Comparison of ENCODE assay signal across 8 mouse cellular contexts in the genomic region with DNA sequence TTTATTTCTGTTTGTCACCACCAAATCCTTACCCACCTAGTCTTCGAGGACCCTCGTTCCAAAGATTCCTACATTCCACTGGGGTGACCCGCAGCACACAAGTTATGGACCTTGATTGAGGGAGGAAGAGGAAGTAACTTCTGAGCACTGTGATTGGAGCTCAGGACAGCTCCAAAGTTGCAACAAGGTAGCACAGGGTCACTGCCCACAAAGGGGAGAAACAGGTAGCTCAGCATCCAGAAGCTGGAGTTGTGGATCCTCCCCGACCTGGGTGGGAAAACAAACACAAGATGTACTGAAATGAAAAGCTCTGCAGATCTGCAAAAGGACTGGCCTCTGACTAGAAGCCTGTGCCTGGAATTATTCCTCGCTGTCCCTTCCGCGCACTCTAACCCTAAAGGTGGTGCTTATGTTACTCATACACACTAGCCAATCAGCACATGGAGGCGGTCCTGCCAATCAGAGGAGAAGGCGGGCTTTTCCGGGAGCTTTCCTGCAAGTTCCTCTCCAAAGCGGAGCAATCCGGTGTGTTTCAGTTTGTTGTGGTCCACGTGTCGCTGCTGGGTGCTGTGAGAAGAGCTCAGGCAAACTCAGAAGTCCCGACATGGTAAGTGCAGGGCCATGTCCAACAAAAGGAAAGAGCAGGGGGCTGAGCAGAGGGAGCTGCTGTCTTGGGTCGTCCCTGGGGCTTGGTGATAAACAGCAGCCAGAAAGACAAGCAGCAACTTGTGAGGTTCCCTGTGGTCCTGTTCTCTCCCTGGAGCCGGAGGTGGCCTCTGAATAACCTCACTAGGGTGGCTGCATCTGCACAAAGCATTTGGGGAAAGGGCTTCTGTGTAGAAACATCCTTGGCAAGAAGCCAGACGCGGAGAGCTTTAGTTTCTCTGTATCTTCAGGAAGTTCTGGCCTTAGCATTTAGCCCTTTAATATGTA. TPM values are rescaled to one million over a fixed set of nuclear protein-coding genes. Genes with fewer than 3 reads are reported as not detected.
DNase-seq lines count a peak whose midpoint lies in the region; ATAC-seq lines count a peak whose summit lies in the region.
"Not testable (repeated sequence)": the region's sequence is repeated elsewhere in the genome, so short reads cannot be mapped to it uniquely, and the experiment has no call there.

No protein-coding gene starts in this region.

- not testable (repeated sequence) for H3K27ac ChIP-seq in hindbrain, embryonic 11.5 days (ENCODE audit: low read depth, low read length)

- 20% methylated on average over 19 of the region's 19 CpGs for WGBS in hindbrain, embryonic 11.5 days

- not testable (repeated sequence) for H3K9me3 ChIP-seq in hindbrain, embryonic 11.5 days (ENCODE audit: control insufficient read depth, low read length)

- H3K4me2 ChIP-seq in hindbrain, embryonic 11.5 days (replicated peaks; ENCODE audit: low read depth, low read length), result peak overlapping the region; percentile 47

- peak overlapping the region; percentile 59 for H3K9ac ChIP-seq in hindbrain, embryonic 11.5 days (ENCODE audit: low read depth, low read length)

- peak overlapping the region; percentile 44 for H3K4me3 ChIP-seq in hindbrain, embryonic 11.5 days (ENCODE audit: low read depth, low read length)

- not testable (repeated sequence) for H3K27me3 ChIP-seq in hindbrain, embryonic 11.5 days (ENCODE audit: control insufficient read depth, insufficient read depth, low read length)

- peak; percentile 85 for DNase-seq in Muller cell, postnatal 12 days (ENCODE audit: inconsistent ontology term)
- peak; percentile 90 for DNase-seq in cerebellum, adult 9-11 months
- DNase-seq in frontal cortex, adult 2 months (ENCODE audit: extremely low spot score in 1 of 2, low spot score in 1 of 2), result peak; percentile 88 to 94
- DNase-seq in hindbrain, embryonic 11.5 days (ENCODE audit: low spot score), result peak; percentile 81
- peak; percentile 84 to 89 for DNase-seq in layer of hippocampus, postnatal 10 days (ENCODE audit: low spot score in 2 of 2)
- peak; percentile 95 for DNase-seq in lung, postnatal 10 days
- DNase-seq in ovary, postnatal 36 days (ENCODE audit: low spot score), result peak; percentile 88
- DNase-seq in thymus, postnatal 25 days, result peak; percentile 87

- not testable (repeated sequence) for H3K36me3 ChIP-seq in hindbrain, embryonic 11.5 days (ENCODE audit: control insufficient read depth, insufficient read depth, low read length)

- ATAC-seq in hindbrain, embryonic 11.5 days (ENCODE audit: low FRiP score), result peak; percentile 99

- H3K4me1 ChIP-seq in hindbrain, embryonic 11.5 days (replicated peaks; ENCODE audit: control insufficient read depth, insufficient read depth, low read length), result not testable (repeated sequence)

RNA-seq across cellular contexts. Expression of a gene that starts 12.3 kb away (rescaled TPM):
- not detected in 2 replicates for polyA plus RNA-seq in frontal cortex, adult 2 months (2012; rRNA removed)
- polyA plus RNA-seq in hindbrain, embryonic 11.5 days (2014; fragmentation: Nextera tagmentation; extraction: Ambion mirVana), result 0.88 and 1.0 TPM in 2 replicates
- total RNA-seq in layer of hippocampus, postnatal 10 days (2021), result 1 to 10 TPM in 1 of 2 experiments, not detected in 1; 2.5 TPM

RNA-seq across cellular contexts. Expression of a gene that starts 51.3 kb away (rescaled TPM):
- 3.1 and 5.3 TPM in 2 replicates for polyA plus RNA-seq in frontal cortex, adult 2 months (2012; rRNA removed)
- 12.9 and 14.4 TPM in 2 replicates for polyA plus RNA-seq in hindbrain, embryonic 11.5 days (2014; fragmentation: Nextera tagmentation; extraction: Ambion mirVana)
- 10 to 100 TPM; 10.7 to 12.3 TPM for total RNA-seq in layer of hippocampus, postnatal 10 days (2021)

RNA-seq across cellular contexts. Expression of a gene that starts 53.9 kb away (rescaled TPM):
- polyA plus RNA-seq in frontal cortex, adult 2 months (2012; rRNA removed), result 0.06 TPM in 1 of 2 replicates, not detected in the other
- not detected in 2 replicates for polyA plus RNA-seq in hindbrain, embryonic 11.5 days (2014; fragmentation: Nextera tagmentation; extraction: Ambion mirVana)
- total RNA-seq in layer of hippocampus, postnatal 10 days (2021), result under 1 TPM; 0.16 to 0.29 TPM

RNA-seq across cellular contexts. Expression of a gene that starts 55.8 kb away (rescaled TPM):
- polyA plus RNA-seq in frontal cortex, adult 2 months (2012; rRNA removed), result 0.84 and 1.1 TPM in 2 replicates
- polyA plus RNA-seq in hindbrain, embryonic 11.5 days (2014; fragmentation: Nextera tagmentation; extraction: Ambion mirVana), result 3.1 and 3.6 TPM in 2 replicates
- 1 to 10 TPM; 7.6 TPM for total RNA-seq in layer of hippocampus, postnatal 10 days (2021)
